Mouse (Mus musculus) left cerebral cortex, postnatal 10 days (tissue): ENCODE measurements around the gene Bid. TPM values are rescaled to one million over a fixed set of nuclear protein-coding genes. Genes with fewer than 3 reads are reported as not detected.

Source experiments
- DNase-seq, 2 experiments: peaks; one replicate each; pipeline ENCODE4 v3.0.0; 2021 to 2022; ENCODE audit warnings: low spot score in 2 of 2, mixed read lengths in 1 of 2; ENCODE audit errors: extremely low spot score in 1 of 2
- intact Hi-C: fragments of 180-260 bp; cut with DNase I; formaldehyde crosslinking; loops from one replicate; pipeline ENCODE4 v1.15.1; 2025
- total RNA-seq, 2 experiments: library from RNA; stranded (reverse); gene quantifications; 2 replicates each; pipeline ENCODE4 v1.2.3; 2021

Gene Bid
- total RNA-seq, result 10 to 100 TPM; 14.9 to 15.1 TPM

DNA sequence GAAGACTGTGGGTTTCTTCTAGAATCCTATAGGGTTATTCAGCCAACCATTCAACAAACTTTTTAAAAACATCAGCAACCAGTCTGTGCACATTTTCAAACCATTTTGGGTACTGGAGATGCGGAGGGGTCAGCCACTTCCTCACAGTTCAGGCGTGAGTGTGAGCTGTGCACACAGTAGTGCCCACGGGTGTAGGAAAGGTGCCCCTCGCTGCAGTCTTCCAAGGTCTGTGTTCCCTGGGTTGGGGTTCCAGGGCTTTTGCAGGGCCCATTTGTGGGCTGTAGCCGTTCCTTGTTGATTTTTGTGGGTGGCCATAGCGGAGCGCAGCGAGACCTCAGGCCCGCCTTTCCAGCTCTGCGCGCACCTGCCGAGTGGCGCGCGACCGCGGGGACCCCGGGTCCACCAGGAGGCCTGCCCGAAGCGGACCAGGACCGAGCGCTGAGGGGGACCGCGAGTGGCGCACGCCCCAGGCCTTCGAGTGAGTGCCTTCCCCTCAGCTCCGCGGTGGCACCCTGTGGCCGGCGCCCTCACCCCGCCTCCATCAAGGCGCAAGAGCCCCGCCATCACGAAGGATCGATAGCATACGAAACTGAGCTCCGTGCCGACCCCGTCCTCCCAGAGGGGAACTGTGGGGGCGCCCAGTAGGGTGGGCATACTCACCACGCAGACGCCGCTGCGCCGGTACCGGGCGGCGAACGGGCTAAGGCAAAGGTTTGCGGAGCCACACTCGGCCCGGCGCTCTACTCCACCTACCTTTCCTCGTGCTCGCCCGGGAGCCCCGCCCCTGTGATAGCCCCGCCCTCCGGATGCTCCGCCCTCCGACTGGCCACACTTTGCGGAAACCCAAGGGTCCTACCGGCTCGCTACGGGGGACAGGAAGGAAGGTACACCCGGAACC, at the start of gene Bid:
Gene Bid (minus strand): TSS at position 780 of the 898 bp plus-strand sequence.
- peak; percentile 68 to 92 for DNase-seq
- intact Hi-C loops, result no loop called here

DNA sequence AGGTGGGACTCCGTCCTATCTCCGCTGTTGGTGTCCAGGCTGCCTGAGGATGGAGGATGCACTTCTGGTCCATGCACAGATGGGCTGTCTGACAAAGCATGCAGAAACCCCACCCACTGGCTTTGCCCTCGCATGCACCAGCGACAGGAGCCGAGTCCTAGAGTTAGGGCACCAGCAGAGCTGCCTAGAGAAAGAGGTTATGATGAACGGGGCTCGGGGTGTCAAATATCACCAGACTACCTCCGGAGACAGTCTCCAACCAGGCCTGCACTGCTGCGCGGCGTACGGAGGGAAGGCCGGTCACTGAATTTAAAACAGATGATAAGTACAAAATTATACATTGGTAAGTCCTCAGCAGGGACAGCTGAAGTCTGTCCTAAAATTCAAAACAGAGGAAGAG, 49.2 kb upstream of the Bid start:
- no peak for DNase-seq

DNA sequence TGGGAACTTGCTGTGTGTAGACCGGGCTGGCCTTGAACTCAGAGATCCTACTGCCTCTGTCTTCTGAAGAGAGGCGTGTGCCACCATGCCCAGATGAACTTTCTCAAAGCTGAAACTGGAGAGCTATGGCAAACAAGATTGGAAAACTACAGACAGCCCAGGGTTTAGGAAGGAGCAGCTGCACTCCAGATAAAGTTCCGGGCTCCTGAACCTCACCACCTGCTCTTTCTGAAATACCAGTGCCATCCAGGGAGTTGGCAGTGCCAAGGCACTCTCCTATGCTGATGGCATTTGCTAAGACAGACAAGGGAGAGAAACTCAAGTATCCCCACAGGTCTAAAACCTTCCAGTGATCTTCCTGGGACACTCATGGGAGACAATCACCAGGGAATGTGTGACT, 47.5 kb upstream of the Bid start:
- no peak for DNase-seq
- intact Hi-C loops, result no loop called here

More for the DNA sequence above, 49.2 kb upstream of the Bid start:
- intact Hi-C loops, result no loop called here

DNA sequence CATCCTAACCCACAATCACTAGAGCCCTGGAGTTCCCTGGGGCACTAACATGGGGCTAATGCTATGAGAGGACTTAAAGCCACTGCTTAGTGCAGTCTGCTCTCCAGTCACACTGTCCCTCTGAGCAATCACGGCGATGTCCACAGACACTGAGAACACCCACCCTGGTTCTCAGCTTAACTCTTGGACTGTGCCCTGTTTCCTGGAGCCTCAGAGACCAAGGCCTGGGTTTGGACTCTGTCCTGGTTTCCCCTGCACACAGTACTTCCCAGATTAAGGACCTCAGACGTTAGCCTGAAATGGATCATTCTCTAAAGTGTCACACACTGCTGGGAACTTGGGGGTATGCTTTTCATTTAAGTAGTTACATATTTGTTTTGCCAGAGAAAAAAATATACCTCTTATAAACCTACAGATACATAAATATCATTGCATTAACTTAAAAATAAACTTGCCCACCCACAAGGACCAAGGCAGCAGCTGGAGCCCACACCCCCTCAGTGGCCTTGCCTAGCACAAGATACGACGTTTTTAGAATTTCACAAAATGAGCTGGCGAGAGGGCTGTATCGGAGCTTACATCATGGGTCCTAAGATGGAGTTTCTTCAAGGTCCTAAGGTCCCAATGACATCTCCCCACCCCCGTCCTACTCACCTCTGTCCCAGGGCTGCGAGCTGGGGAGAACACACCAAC, 43.8 kb upstream of the Bid start:
- intact Hi-C loops, result no loop called here
- no peak for DNase-seq

DNA sequence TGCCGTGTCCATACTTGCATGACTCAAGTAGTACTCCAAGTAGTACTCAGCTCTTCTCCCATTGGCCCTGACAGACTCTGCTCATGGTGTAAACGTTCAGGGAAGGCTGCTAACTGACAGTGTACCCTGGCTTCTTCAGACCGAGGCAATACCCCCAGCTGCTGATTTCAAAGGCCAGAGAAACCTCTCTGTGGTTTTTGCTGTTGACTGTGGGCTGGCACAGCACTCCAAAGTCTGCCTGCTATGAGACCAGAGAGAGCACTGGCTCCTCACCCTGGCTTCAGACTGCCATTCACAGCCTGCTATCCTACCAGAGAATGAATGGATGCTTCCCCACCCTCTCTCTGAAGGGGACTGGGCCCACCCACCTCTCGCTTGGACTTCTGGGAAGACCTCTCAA, 40.7 kb upstream of the Bid start:
- DNase-seq, result no peak
- intact Hi-C loops, result no loop called here

DNA sequence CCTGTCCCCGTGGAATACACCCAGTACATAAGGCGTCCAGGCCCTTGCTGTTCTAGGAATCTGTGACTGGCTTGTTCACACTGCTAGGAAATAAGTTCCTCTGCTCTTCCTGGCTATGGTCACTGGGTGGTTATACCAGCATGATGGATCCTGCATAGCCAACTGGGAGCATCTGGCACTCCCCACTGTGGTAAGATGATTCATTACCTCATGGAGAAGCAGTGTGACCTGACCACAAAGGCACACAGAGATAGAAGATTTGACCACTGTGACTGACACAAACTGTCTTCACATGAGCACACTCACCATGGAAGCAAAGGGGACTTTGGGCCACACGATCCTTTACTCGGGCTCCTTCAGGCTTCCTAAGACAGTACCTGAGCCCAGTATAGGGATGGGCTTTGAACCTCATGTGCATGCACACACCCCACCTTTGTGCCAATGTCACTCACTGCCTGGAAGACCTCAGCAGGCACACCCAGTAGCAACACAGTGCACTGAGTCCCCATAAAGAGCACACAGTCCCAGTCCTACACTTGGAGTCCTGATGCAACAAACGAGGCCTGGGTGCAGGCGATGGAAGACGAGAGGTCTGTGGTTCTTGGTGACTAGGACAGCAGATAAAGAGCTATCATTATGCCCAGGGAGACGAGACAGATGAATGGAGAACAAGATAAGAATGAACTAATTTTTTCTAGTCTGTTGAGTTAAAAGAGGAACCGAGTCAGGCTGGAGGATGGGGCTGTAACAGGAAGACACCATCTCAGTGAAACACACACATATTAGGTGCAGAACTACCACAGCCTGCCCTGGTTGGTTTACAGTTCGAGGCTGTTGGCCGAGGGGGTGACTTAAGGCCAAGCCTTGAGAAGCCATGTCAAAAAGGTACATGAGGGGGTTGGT, 39.9 kb upstream of the Bid start:
- intact Hi-C loops, result no loop called here
- DNase-seq, result no peak

DNA sequence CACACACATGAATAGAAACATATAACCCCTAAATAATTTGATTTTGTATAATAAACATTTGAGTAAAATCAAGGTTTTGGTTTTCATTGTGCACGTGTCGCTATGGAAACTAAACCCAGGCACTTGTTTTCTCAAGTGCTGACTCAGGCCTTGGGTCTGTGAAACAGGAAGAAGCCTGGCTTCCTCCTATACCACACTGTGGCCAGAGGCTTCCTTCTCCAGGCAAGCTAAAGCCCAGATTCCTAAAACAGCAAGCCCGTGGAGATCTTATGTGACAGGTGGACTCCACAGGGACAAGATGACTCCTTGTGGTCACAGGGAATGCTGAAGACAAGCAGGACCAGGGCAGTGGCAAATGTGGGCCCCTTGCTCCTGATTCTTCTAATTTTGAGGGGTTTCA, 38.6 kb upstream of the Bid start:
- intact Hi-C loops, result no loop called here
- no peak for DNase-seq

DNA sequence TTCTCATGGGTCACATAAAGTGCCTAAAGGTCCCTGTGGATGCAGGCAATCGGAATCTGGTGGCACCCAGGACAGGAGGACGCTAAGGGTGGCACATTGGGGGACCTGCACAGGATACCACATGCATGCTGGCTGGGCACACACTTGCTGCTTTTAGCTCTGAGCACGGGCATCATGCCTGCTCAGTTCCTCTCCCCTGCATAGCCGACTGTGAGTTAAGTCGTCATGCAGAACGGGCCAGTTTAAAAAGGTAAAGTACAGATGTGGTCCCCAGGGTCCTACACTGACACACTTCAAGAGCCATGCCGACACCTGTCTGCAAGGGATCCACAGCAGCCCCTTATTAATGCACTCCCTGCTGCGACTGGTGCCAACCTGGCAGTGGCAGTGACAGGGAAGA, 37.6 kb upstream of the Bid start:
- intact Hi-C loops, result no loop called here
- no peak for DNase-seq

DNA sequence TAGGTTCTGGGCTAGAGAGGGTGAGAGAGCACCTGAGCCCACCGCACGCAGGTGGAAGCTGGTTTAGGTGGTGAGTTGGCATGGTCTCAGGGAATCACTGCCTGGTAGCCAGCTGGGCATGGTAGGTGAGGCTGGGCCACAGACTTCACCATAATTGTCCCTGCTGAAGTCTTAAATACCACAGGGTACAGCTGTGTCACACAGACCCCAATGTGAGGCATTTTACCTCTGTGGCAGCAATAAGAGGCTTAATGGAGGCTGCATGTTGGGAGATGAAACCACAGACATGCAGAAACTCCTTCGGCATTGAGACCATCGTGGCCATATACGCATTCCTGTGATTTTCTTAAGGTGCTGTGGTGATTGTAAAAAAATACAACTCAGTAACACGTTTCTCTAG, 35.8 kb upstream of the Bid start:
- intact Hi-C loops, result no loop called here
- DNase-seq, result no peak

DNA sequence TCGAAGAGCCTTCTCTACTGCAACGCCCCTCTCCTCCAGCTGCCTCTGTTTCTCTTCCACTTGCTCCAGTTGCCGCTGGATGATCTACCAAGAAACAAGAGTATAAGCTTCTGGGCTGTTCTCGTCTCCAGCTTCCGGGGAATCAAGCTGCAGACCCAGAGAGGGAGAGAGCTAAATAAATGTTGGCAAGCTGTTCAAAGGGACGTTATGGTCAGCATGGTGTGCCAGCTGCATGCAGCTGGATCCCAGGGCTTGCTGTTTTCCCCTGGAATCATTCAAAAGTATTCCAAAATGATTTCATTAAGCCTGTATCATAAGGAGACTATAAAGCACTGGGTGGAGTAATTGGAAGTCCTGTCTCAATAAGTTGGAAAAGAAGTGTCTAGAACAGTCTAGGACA, 34.7 kb upstream of the Bid start:
- no peak for DNase-seq
- intact Hi-C loops, result no loop called here

DNA sequence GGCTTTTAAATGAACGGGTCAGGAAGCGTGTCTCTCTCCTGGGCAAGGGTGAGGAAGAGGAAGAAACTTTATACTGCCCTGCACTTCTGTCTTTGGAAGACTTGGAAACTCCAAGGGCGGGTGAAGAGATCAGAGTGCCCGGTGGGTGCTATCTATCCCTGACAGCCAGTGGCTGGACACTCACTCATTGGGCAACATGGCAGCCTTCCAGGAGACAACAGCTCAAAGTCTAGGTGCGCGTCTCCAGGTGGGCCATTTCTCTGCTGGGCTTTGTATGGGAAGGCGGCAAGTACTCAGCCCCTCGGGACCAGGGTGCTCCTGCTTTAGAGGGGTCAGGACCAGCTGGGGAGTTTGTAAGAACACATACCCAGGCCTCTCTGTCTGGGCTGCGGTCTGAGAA, 28.9 kb upstream of the Bid start:
- intact Hi-C loops, result no loop called here
- DNase-seq, result no peak

DNA sequence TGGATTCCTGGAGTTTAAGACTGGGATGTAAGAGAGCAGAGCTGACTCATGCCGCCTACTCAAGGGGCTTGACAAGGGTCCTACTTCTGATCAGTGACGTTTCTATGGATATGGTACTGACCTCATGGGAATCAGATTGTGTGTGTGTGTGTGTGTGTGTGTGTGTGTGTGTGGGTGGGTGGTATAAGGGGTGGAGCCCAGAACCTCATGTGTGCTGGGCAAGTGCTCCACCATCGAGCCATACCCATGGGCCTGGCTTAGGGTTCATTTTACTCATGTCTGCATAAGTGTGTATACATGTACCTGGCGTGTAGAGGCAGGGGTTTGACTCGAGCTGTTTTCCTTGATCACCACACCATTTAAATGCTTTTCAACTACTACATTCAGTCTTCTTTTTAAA, 27.3 kb upstream of the Bid start:
- intact Hi-C loops, result no loop called here
- DNase-seq, result no peak

DNA sequence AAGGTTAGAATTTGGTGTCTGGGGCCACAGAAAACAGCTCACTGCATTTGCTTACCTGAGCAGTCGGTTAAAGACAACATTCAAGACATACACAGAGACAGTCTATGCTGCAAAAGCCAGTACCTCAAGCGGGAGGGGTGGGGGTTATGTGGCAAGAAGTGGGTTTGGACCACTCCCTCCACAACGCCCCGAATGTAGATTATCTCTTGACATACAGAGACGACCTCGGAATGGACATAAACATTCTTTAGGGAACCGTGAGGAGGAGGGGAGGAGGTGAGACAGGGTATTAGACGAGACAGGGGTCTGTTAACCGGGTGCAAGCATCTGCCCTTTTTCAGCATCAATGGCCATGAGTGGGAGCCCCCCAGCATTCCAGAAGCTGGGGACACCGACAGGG, 26.9 kb upstream of the Bid start:
- intact Hi-C loops, result no loop called here
- DNase-seq, result no peak

DNA sequence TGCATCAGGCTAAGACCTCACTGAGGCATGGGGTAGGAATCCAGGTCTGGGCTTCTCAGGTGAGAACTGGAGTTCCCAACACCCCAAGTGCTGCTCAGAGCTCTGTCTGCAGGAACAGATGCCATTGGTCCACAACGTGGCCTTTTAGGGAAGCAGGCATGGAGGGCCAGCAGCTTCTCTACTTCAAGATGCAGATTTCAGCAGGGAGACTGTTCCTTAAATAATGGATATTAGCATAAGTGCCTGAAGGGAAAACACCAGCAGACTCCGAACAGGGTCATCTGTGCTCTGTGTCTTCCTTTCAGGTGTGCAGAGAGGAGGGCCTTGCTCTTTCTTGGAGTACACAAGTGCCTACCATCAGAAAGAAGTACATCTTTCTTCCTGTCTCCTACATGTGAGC, 26.4 kb upstream of the Bid start:
- DNase-seq, result no peak
- intact Hi-C loops, result no loop called here

DNA sequence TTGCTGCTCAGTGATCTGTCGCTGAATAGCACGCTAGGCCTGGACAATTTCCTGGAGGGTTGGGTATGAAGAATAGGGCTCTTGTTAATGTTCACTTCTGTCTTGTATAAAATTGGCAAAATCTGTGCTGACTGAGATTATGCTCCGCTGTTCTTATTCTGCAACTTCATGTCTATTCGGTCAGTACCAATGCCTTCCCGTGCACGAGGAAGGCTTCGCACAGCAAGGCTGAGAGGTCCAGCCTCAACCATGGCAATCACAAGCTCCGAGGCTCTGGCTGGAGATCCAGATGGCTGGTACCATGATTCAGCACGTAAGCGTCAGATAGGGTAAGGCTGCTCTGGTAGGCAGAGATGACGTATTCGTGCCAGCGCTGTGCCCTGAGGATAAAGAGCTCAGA, 24.9 kb upstream of the Bid start:
- intact Hi-C loops, result no loop called here
- DNase-seq, result no peak

DNA sequence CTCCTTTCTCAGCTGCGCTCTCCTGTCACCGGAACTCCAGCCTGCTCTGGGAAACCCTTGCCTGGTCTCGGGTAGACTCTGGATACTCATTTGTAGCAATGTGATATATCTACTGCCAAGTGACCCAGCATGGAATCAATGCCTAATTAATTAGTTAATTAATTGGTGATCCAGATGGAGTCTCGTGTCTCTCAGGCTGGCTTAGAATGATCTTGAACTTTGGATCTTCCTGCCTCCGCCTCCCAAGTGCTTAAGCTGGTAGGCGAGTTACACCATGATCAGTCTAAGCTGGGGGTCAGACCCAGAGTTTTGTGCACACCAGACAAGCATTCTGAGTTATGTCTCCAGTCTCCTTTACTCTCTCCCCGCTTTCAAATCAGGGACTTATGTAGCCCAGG, 24.4 kb upstream of the Bid start:
- no peak for DNase-seq
- intact Hi-C loops, result no loop called here

DNA sequence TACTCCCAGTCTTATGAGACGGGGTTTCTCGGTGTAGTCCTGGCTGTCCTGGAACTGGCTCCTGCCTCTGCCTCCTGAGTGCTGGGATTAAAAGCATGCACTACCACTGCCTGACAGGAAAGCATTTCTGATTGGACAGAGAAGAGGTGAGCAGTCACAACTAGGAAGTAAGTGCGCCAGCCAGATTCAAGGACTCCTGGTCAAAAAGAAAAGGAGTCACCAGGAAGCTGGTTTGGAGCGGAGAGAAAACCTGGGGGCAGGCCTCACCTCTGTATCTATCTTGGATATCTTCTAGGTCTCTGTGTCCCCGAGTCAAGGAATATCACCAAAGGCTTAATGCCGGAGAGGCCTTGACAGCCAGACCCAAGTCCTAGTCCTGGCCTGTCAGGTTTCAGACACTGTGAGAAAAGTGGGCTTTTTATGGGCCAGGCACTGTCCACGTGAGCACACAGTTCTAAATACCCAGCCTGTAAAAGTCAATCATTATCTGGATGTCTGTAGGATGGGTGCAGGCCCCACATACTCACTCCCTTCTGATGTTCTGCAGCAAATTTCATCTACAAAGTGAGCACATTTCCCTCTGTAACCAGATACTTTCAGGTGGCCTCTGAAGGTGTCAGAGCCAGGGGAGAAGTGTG, 23.9 kb upstream of the Bid start:
- DNase-seq, result no peak
- intact Hi-C loops, result no loop called here

DNA sequence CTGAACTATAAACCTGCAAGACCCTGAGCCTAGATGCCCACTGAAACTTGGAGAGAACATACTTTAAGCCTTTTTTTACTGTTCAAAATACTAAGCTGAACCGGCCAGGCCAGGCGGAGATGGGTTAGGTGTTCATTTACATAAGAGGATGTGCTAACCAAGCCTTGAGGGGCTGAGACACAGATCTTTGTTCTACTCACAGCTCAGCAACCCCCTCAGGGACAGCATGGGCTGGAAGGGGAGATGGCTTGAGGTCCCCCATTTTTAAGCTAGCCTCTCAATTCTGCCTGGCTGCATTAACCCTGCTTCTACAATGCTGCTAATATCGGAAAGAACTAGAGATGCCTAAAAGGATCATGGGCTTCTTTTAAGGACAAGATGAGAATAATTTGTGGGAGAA, 23.1 kb upstream of the Bid start:
- DNase-seq, result no peak
- intact Hi-C loops, result no loop called here
